Mouse (Mus musculus) stomach, postnatal 0 days (tissue): ENCODE data around the gene Prrxl1.

Source experiments
- CTCF ChIP-seq: IDR thresholded peaks from 2 replicates; pipeline ENCODE4 v1.5.1; 2016; ENCODE audit warnings: antibody characterized with exemption, low read depth, mild to moderate bottlenecking, moderate library complexity
- EP300 ChIP-seq: optimal IDR thresholded peaks from 2 replicates; pipeline ENCODE3; 2016; ENCODE audit warnings: antibody characterized with exemption

DNA sequence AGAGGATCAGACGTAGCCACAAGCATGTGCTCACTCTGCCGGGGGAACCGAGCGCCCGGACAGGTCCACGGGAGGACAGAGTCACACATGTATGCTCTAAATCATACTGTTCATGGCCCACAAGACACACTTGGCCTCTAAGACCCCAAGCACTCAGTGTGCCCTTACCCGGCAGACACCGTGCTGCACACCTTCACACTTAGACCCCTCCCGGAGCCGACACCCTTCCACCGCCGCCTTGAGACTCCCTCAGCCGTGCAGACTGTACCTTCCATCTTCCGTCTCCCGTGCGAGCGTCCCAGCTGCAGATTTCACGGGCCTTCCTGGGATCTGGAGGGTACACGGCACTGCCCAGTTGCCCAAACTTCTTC lies 85.5 kb downstream of the Prrxl1 start:
- TF ChIP-seq CTCF (no peak), EP300 (no peak)
